Mouse (Mus musculus) adrenal gland, postnatal 0 days (tissue): Measurements from ENCODE around the gene Card19. TPM values are rescaled to one million over a fixed set of nuclear protein-coding genes. Genes with fewer than 3 reads are reported as not detected.

Experiments
- polyA plus RNA-seq: library from polyadenylated mRNA; unstranded; fragments of >200 nt; fragmentation: Nextera tagmentation; extraction: Ambion mirVana; gene quantifications from 2 replicates; pipeline ENCODE4 v1.2.1, GENCODE M21; 2015

Gene Card19
- 96.4 and 98.2 TPM in 2 replicates for polyA plus RNA-seq

GRCm38 (mm10) chr13:49215504-49216219, at the start of gene Card19:
TSS of gene Card19 (minus strand) at chr13:49216037.

GRCm38 (mm10) chr13:49248467-49248862, 32.6 kb upstream of the Card19 start, which contains the start of gene Susd3:
TSS of gene Susd3 (minus strand) at chr13:49248706.

GRCm38 (mm10) chr13:49187288-49188218, 28.3 kb downstream of the Card19 start, which contains the start of gene Ninj1:
TSS of gene Ninj1 (plus strand) at chr13:49187485.

Other genes starting within 250 kb of the Card19 start
- 15.1 and 18.2 TPM in 2 replicates for gene Fam120a, start 248.0 kb downstream of the Card19 start, polyA plus RNA-seq
- gene Wnk2, start 68.0 kb downstream of the Card19 start, polyA plus RNA-seq, result 1.0 and 1.8 TPM in 2 replicates
- gene Ninj1, start 28.6 kb downstream of the Card19 start, polyA plus RNA-seq, result 103 and 104 TPM in 2 replicates
- 16.2 and 23.9 TPM in 2 replicates for gene Susd3, start 32.7 kb upstream of the Card19 start, polyA plus RNA-seq
- gene Fgd3, start 104.3 kb upstream of the Card19 start, polyA plus RNA-seq, result 0.44 and 0.57 TPM in 2 replicates
- 11.8 and 15.5 TPM in 2 replicates for gene Bicd2, start 125.5 kb upstream of the Card19 start, polyA plus RNA-seq
- gene Ippk, start 205.2 kb upstream of the Card19 start, polyA plus RNA-seq, result 10.2 and 16.9 TPM in 2 replicates